Mouse (Mus musculus) layer of hippocampus, adult 8-10 months (tissue): ENCODE data around the gene Psg18. TPM values are rescaled to one million over a fixed set of nuclear protein-coding genes. Genes with fewer than 3 reads are reported as not detected.
"Not testable (repeated sequence)": the region's sequence is repeated elsewhere in the genome, so short reads cannot be mapped to it uniquely, and the experiment has no call there.

Experiments
- DNase-seq, 2 experiments: peaks; one replicate each; pipeline ENCODE4 v3.0.0; 2022; ENCODE audit warnings: low spot score in 2 of 2
- total RNA-seq, 4 experiments: library from RNA; stranded (reverse); gene quantifications; 2 replicates each; pipeline ENCODE4 v1.2.4; 2022

The Psg18 gene
- not detected for total RNA-seq

GRCm38 (mm10) chr7:18354909-18355308, at the start of gene Psg18:
Gene Psg18, minus strand, starts transcription at chr7:18355009.
- DNase-seq: not testable (repeated sequence)

GRCm38 (mm10) chr7:18403407-18403806, 48.6 kb upstream of the Psg18 start:
- no peak for DNase-seq

GRCm38 (mm10) chr7:18402527-18403237, 47.9 kb upstream of the Psg18 start:
- DNase-seq: no peak

GRCm38 (mm10) chr7:18391483-18391882, 36.7 kb upstream of the Psg18 start:
- not testable (repeated sequence) for DNase-seq

DNA sequence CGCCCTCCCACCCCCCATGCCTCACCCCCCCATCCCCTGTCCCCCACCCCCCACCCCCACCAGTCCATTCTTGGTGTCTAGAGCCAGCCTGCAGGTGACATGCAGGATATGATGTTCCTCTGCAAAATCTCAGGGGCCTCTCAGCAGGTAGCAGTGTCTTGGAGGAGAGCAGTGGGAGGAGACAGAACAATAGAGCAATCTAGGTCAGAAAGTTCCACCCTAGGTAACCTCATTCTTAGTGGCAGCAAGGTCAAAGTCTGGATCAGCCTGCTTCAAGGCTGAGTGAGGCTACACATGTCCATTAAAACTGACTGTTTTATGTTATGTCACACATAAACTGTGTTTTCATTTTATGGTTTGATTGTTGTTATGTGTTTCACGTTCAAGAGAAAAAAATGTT, 23.5 kb upstream of the Psg18 start:
- DNase-seq: no peak

GRCm38 (mm10) chr7:18335411-18335810, 19.4 kb downstream of the Psg18 start:
- DNase-seq: not testable (repeated sequence)

Other genes starting within 250 kb of the Psg18 start
- gene Igfl3, start 178.5 kb downstream of the Psg18 start, total RNA-seq: not detected
- gene Mill1, start 109.7 kb downstream of the Psg18 start, total RNA-seq: not detected
- not detected for gene Psg28, start 77.0 kb upstream of the Psg18 start, total RNA-seq
- not detected for gene Psg26, start 129.2 kb upstream of the Psg18 start, total RNA-seq
- not detected for gene Psg25, start 177.3 kb upstream of the Psg18 start, total RNA-seq
- not detected for gene Psg27, start 212.3 kb upstream of the Psg18 start, total RNA-seq